Mouse (Mus musculus): ENCODE measurements around the gene Twnk.

DNA sequence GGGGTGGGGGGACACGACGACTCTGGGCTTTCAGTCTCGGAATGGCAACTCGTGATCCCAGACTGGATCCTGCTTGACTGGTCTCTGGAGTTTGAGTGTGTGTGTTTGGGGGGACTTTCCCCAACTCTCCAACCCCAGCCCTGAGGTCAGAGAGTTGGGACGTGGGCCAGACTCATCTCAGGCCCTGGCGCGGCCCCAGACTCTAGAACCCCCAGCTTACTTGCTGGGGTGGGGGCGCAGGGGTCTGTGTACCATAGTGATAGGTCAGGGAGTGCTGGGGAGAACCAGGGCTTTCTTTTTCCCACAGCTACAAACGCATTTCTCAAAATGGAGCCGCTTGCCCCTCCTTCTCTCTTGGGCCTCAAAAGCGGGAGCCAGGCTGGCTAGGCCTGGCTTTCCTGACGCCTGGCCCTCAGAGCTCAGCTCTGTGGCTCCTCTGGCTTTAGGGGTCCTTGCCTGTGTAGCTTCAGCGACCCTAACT, 12.9 kb downstream of the Twnk start:
- TF ChIP-seq CTCF (conservative IDR thresholded peaks at IDR 0.05; ENCODE audit: low read length) (no peak), NANOG (IDR thresholded peaks at IDR 0.05; ENCODE audit: borderline replicate concordance, low read length) (no peak), POU5F1 (IDR thresholded peaks at IDR 0.05; ENCODE audit: borderline replicate concordance, low read length) (no peak)

Measured in E14TG2a.4 (cell line).